Mouse (Mus musculus) kidney, postnatal 0 days (tissue): ENCODE measurements at regions not wholly inside any gene's neighbourhood (a gene's known extent, or its start where the extent isn't known, plus 50 kb on each side); places are given as distances from the start of the nearest gene placed in this dataset.

Experiments used
- ATAC-seq: fragments of 200-750 bp; cut with Nextera tagmentation; replicated peaks from 2 replicates; pipeline ENCODE4 v1.8.0; 2017; ENCODE audit warnings: low read depth, moderate number of reproducible peaks, moderate TSS enrichment, moderate library complexity; ENCODE audit not compliant: low FRiP score
- DNase-seq: peaks from one replicate; pipeline ENCODE4 v3.0.0-alpha.2; 2016; ENCODE audit warnings: low spot score
- H3K27ac ChIP-seq: fragments of 300-500 bp; sonication (generic); 2 replicates; pipeline ENCODE4 v1.5.1; 2014; ENCODE audit warnings: mild to moderate bottlenecking
- H3K27me3 ChIP-seq: fragments of 300-500 bp; sonication (generic); 2 replicates; pipeline ENCODE4 v1.6.1; 2014; ENCODE audit warnings: low read length, mixed read lengths; ENCODE audit not compliant: insufficient read depth
- H3K36me3 ChIP-seq: fragments of 300-500 bp; sonication (generic); 2 replicates; pipeline ENCODE4 v1.6.1; 2014; ENCODE audit warnings: low read length, mixed read lengths; ENCODE audit not compliant: insufficient read depth
- H3K4me1 ChIP-seq: fragments of 300-500 bp; sonication (generic); replicated peaks from 2 replicates; pipeline ENCODE4 v1.6.1; 2014; ENCODE audit warnings: antibody characterized with exemption, low read length, mixed read lengths; ENCODE audit not compliant: insufficient read depth
- H3K4me2 ChIP-seq: fragments of 300-500 bp; sonication (generic); 2 replicates; pipeline ENCODE4 v1.6.1; 2014; ENCODE audit warnings: mild to moderate bottlenecking, low read length, moderate library complexity, mixed read lengths
- H3K4me3 ChIP-seq: fragments of 300-500 bp; sonication (generic); replicated peaks from 2 replicates; pipeline ENCODE4 v1.5.1; 2014; ENCODE audit warnings: low read depth, low read length
- H3K9ac ChIP-seq: fragments of 300-500 bp; sonication (generic); 2 replicates; pipeline ENCODE4 v1.6.1; 2014; ENCODE audit warnings: low read depth, low read length
- H3K9me3 ChIP-seq: fragments of 300-500 bp; sonication (generic); replicated peaks from 2 replicates; pipeline ENCODE4 v1.6.1; 2016; ENCODE audit warnings: low read length, inconsistent platforms, mixed read lengths
- CTCF ChIP-seq: IDR thresholded peaks from 2 replicates; pipeline ENCODE4 v1.5.1; 2016; ENCODE audit warnings: antibody characterized with exemption, low read depth, mild to moderate bottlenecking, moderate library complexity
- WGBS: fragments of 180-500 bp; shearing (Covaris S2); extraction: QIAGEN DNeasy Blood & Tissue Kit; methylation state at CpG from one replicate; pipeline ENCODE4 v1.1.7; 2014; 5-methylcytosine and 5-hydroxymethylcytosine counted together

- 77% methylated on average over 4 of the region's 4 CpGs for WGBS
- no peak for TF ChIP-seq CTCF
These were observed 185.1 kb upstream of the Vegfc start for GRCm38 (mm10) chr8:53892205-53892710.

GRCm38 (mm10) chr8:53892770-53893169 lies 184.6 kb upstream of the Vegfc start:
- DNase-seq (no peak), ATAC-seq (no peak)
- no peak for TF ChIP-seq CTCF
- H3K4me2 ChIP-seq = no peak overlapping the region
- 59% methylated on average over 3 of the region's 3 CpGs for WGBS
- no peak overlapping the region for H3K9ac ChIP-seq
- H3K4me3 ChIP-seq = no peak overlapping the region
- H3K27ac ChIP-seq = no peak overlapping the region
- no peaks in the 10 kb centered on the region for H3K9me3 ChIP-seq
- no peaks in the 10 kb centered on the region for H3K27me3 ChIP-seq
- no peaks in the 10 kb centered on the region for H3K4me1 ChIP-seq
- no peaks in the 10 kb centered on the region for H3K36me3 ChIP-seq

More at GRCm38 (mm10) chr8:53892205-53892710, 185.1 kb upstream of the Vegfc start:
- H3K4me3 ChIP-seq = no peak overlapping the region
- H3K4me1 ChIP-seq = no peaks in the 10 kb centered on the region
- no peak overlapping the region for H3K9ac ChIP-seq
- H3K9me3 ChIP-seq = no peaks in the 10 kb centered on the region
- no peak for ATAC-seq
- no peaks in the 10 kb centered on the region for H3K36me3 ChIP-seq
- DNase-seq = peak; percentile 4
- no peaks in the 10 kb centered on the region for H3K27me3 ChIP-seq
- no peak overlapping the region for H3K27ac ChIP-seq
- no peak overlapping the region for H3K4me2 ChIP-seq

- ATAC-seq = no peak
These were observed 155.1 kb upstream of the Vegfc start for GRCm38 (mm10) chr8:53922343-53922742.

GRCm38 (mm10) chr8:53930685-53931084 lies 146.7 kb upstream of the Vegfc start:
- Histone ChIP-seq H3K9me3 (no peaks in the 10 kb centered on the region), H3K4me1 (no peaks in the 10 kb centered on the region), H3K27ac (no peak overlapping the region), H3K27me3 (no peaks in the 10 kb centered on the region), H3K36me3 (no peaks in the 10 kb centered on the region), H3K9ac (no peak overlapping the region), H3K4me2 (no peak overlapping the region), H3K4me3 (no peak overlapping the region)
- ATAC-seq (no peak), DNase-seq (no peak)
- TF ChIP-seq CTCF = no peak
- 68% methylated on average over 5 of the region's 5 CpGs for WGBS

More at GRCm38 (mm10) chr8:53922343-53922742, 155.1 kb upstream of the Vegfc start:
- no peak for TF ChIP-seq CTCF
- Histone ChIP-seq H3K9me3 (no peaks in the 10 kb centered on the region), H3K4me3 (no peak overlapping the region), H3K9ac (no peak overlapping the region), H3K27ac (no peak overlapping the region), H3K36me3 (no peaks in the 10 kb centered on the region), H3K4me1 (no peaks in the 10 kb centered on the region), H3K4me2 (no peak overlapping the region), H3K27me3 (no peaks in the 10 kb centered on the region)
- WGBS = 72% methylated on average over 4 of the region's 4 CpGs
- DNase-seq = no peak

GRCm38 (mm10) chr8:53938392-53938791 lies 139.0 kb upstream of the Vegfc start:
- H3K4me1 ChIP-seq = no peaks in the 10 kb centered on the region
- no peaks in the 10 kb centered on the region for H3K27me3 ChIP-seq
- no peak for ATAC-seq
- H3K4me2 ChIP-seq = no peak overlapping the region
- no peak overlapping the region for H3K27ac ChIP-seq
- no peak overlapping the region for H3K9ac ChIP-seq
- DNase-seq = no peak
- no peaks in the 10 kb centered on the region for H3K9me3 ChIP-seq
- no peak for TF ChIP-seq CTCF
- H3K36me3 ChIP-seq = no peaks in the 10 kb centered on the region
- H3K4me3 ChIP-seq = no peak overlapping the region

- no peaks in the 10 kb centered on the region for H3K27me3 ChIP-seq
- no peaks in the 10 kb centered on the region for H3K36me3 ChIP-seq
- no peak overlapping the region for H3K9ac ChIP-seq
- H3K4me1 ChIP-seq = no peaks in the 10 kb centered on the region
- no peak for ATAC-seq
- no peak overlapping the region for H3K27ac ChIP-seq
- DNase-seq = no peak
- TF ChIP-seq CTCF = no peak
- H3K4me3 ChIP-seq = no peak overlapping the region
- no peaks in the 10 kb centered on the region for H3K9me3 ChIP-seq
- no peak overlapping the region for H3K4me2 ChIP-seq
- 76% methylated on average over 1 of the region's 1 CpGs for WGBS
These were observed 137.9 kb upstream of the Vegfc start for GRCm38 (mm10) chr8:53939519-53939918.

GRCm38 (mm10) chr8:53941144-53941543 lies 136.3 kb upstream of the Vegfc start:
- TF ChIP-seq CTCF = no peak
- no peak overlapping the region for H3K4me3 ChIP-seq
- H3K9ac ChIP-seq = no peak overlapping the region
- no peaks in the 10 kb centered on the region for H3K9me3 ChIP-seq
- no peaks in the 10 kb centered on the region for H3K27me3 ChIP-seq
- ATAC-seq (no peak), DNase-seq (no peak)
- 91% methylated on average over 2 of the region's 2 CpGs for WGBS
- no peaks in the 10 kb centered on the region for H3K4me1 ChIP-seq
- H3K36me3 ChIP-seq = no peaks in the 10 kb centered on the region
- H3K4me2 ChIP-seq = no peak overlapping the region
- no peak overlapping the region for H3K27ac ChIP-seq
